Mouse (Mus musculus): ENCODE results near the gene Ube2g2. TPM values are rescaled to one million over a fixed set of nuclear protein-coding genes. Genes with fewer than 3 reads are reported as not detected.
A peak's percentile ranks its signal among the peaks of the same experiment; 100 is the strongest.
"Not testable (repeated sequence)": the region's sequence is repeated elsewhere in the genome, so short reads cannot be mapped to it uniquely, and the experiment has no call there.

Gene Ube2g2
- polyA plus RNA-seq, 1 experiment from 2014 or later = 40.5 TPM

DNA sequence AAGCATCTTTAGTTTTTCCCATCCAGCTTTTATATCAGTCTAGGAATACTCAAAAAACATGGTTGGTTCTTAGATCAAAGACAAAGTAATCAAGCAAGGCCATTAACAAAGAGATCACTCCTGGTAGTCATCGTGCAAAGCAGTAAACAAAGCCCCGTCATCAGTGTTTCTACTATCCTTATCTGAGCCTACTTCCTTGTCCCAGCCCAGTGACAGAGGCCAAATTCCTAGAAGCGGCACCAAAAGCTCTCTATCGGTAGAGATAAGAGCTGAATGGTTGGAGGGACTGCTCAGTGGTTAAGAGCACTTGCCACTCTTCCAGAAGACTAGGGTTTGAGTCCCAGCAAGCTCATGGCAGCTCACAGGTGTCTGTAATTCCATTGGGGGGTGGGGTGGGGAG, 49.4 kb downstream of the Ube2g2 start:
- WGBS = 82% methylated on average over 4 of the region's 4 CpGs

DNA sequence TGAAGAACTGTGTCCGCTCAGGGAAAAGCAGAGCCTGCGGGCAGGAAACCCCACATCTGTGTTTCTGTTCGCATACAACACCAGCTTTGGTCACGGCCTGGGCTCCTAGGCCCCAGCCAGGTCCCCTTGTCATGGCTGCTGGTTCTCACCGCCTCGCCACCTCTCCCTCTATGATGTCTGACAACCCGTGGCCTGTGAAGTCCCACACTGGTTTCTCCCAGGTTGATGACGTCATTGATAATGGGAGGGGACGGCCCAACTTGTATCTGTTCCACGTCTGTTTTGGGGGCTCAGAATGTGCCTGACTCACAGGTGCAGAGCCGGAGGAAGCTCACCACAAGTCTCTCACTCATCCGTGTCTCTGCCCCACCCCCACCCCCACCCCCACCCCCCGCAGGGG, 51.7 kb downstream of the Ube2g2 start:
- ATAC-seq (ENCODE audit: low FRiP score) = no peak

More for the DNA sequence above, 49.4 kb downstream of the Ube2g2 start:
- H3K9me3 ChIP-seq (ENCODE audit: control insufficient read depth, low read length) = no peaks in the 10 kb centered on the region
- H3K9ac ChIP-seq (ENCODE audit: low read depth, low read length) = no peak overlapping the region
- H3K36me3 ChIP-seq (ENCODE audit: control insufficient read depth, insufficient read depth, low read length) = no peaks in the 10 kb centered on the region
- no peaks in the 10 kb centered on the region for H3K4me1 ChIP-seq (replicated peaks; ENCODE audit: control insufficient read depth, insufficient read depth, low read length)
- no peak for DNase-seq (ENCODE audit: low spot score)
- no peak overlapping the region for H3K4me3 ChIP-seq (ENCODE audit: low read depth, low read length)
- ATAC-seq (ENCODE audit: low FRiP score) = no peak
- H3K4me2 ChIP-seq (replicated peaks; ENCODE audit: low read depth, low read length) = no peak overlapping the region
- H3K27me3 ChIP-seq (ENCODE audit: control insufficient read depth, insufficient read depth, low read length) = no peaks in the 10 kb centered on the region; the same call in 1 of the 2 replicates
- no peak overlapping the region for H3K27ac ChIP-seq (ENCODE audit: low read depth, low read length)

DNA sequence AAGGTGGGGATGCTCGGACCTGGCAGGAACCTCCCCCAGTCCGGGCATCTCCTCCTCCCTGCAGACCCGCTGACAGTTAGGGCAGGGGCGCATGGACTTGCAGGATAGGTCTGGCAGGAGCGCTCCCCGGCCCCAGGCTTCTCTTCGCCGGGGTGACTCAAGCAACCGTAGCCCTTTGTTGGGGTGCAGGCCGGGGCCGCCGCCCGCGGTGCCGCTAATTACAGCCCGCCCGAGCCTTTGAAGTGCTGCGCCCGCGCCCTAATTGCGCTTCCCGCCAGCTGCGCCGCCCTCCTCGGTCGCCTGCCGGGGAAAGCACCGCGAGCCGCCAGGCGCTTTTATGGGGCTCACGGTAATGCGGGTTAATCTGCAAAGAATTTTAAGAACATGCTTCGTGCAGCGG, 55.5 kb downstream of the Ube2g2 start:
- no peaks in the 10 kb centered on the region for H3K36me3 ChIP-seq (ENCODE audit: control insufficient read depth, insufficient read depth, low read length)
- H3K27ac ChIP-seq (ENCODE audit: low read depth, low read length) = no peak overlapping the region
- peak; percentile 48 for DNase-seq (ENCODE audit: low spot score)
- no peaks in the 10 kb centered on the region for H3K9me3 ChIP-seq (ENCODE audit: control insufficient read depth, low read length)
- peaks cover 20% of the 10 kb centered on the region for H3K27me3 ChIP-seq (ENCODE audit: control insufficient read depth, insufficient read depth, low read length)
- peak overlapping the region; percentile 28 for H3K4me3 ChIP-seq (ENCODE audit: low read depth, low read length)
- no peak overlapping the region for H3K9ac ChIP-seq (ENCODE audit: low read depth, low read length)
- peak overlapping the region; percentile 56 for H3K4me2 ChIP-seq (replicated peaks; ENCODE audit: low read depth, low read length)
- ATAC-seq (ENCODE audit: low FRiP score) = peak; percentile 17; the same call in 1 of the 2 replicates
- H3K4me1 ChIP-seq (replicated peaks; ENCODE audit: control insufficient read depth, insufficient read depth, low read length) = no peaks in the 10 kb centered on the region; the same call in 1 of the 2 replicates
- 0% methylated on average over 35 of the region's 35 CpGs for WGBS

More for the DNA sequence above, 51.7 kb downstream of the Ube2g2 start:
- Histone ChIP-seq H3K4me2 (replicated peaks; ENCODE audit: low read depth, low read length) (no peak overlapping the region), H3K27ac (ENCODE audit: low read depth, low read length) (no peak overlapping the region), H3K36me3 (ENCODE audit: control insufficient read depth, insufficient read depth, low read length) (no peaks in the 10 kb centered on the region), H3K27me3 (ENCODE audit: control insufficient read depth, insufficient read depth, low read length) (peaks cover 18% of the 10 kb centered on the region), H3K9me3 (ENCODE audit: control insufficient read depth, low read length) (no peaks in the 10 kb centered on the region), H3K4me1 (replicated peaks; ENCODE audit: control insufficient read depth, insufficient read depth, low read length) (no peaks in the 10 kb centered on the region; the same call in 1 of the 2 replicates), H3K4me3 (ENCODE audit: low read depth, low read length) (no peak overlapping the region), H3K9ac (ENCODE audit: low read depth, low read length) (no peak overlapping the region)
- DNase-seq (ENCODE audit: low spot score) = no peak
- 49% methylated on average over 13 of the region's 13 CpGs for WGBS

DNA sequence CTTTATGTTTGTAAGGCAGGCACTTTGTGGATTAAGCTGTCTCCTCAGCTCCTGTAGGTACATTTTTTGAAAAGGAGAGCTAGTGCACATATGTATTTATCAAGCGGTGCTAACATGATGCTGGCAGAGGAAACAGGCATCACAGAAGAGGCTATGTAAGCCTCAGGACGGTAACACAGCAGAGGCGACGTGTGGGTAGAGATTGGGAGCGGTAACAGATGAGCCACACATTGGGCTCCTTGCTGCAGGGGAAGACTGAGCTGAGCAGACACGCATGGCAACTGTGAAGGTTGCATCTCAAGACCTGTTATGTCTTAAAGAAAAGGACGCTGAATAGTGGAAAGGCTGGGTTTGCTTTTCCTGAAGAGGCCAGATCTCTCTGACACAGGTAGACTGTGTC, 60.9 kb downstream of the Ube2g2 start:
- ATAC-seq (ENCODE audit: low FRiP score) (no peak), DNase-seq (ENCODE audit: low spot score) (no peak)
- Histone ChIP-seq H3K4me1 (replicated peaks; ENCODE audit: control insufficient read depth, insufficient read depth, low read length) (no peaks in the 10 kb centered on the region), H3K9me3 (ENCODE audit: control insufficient read depth, low read length) (no peaks in the 10 kb centered on the region), H3K4me2 (replicated peaks; ENCODE audit: low read depth, low read length) (no peak overlapping the region), H3K9ac (ENCODE audit: low read depth, low read length) (no peak overlapping the region), H3K27ac (ENCODE audit: low read depth, low read length) (no peak overlapping the region), H3K36me3 (ENCODE audit: control insufficient read depth, insufficient read depth, low read length) (no peaks in the 10 kb centered on the region), H3K4me3 (ENCODE audit: low read depth, low read length) (no peak overlapping the region), H3K27me3 (ENCODE audit: control insufficient read depth, insufficient read depth, low read length) (peaks cover 25% of the 10 kb centered on the region)
- WGBS = 75% methylated on average over 7 of the region's 7 CpGs

DNA sequence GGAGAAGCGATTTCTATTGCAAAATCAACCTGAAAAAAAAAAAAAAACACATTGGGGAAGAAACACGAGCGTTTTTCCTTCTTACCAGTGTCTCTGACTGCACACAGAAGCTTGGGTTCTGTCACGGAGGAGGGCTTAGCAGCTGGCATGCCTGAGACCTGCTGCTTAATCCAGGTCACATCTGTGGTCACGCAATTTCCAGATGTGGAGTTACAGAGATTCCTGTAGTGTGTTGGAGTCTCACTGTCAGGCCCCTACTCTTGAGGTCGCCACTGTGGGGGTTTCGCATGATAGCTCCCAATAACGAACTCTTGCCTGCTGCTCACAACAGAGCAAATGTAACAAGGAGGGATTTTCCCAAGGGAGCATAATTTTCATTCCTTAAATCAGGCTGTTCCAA, 62.1 kb downstream of the Ube2g2 start:
- Histone ChIP-seq H3K27me3 (ENCODE audit: control insufficient read depth, insufficient read depth, low read length) (peaks cover 17% of the 10 kb centered on the region), H3K36me3 (ENCODE audit: control insufficient read depth, insufficient read depth, low read length) (no peaks in the 10 kb centered on the region), H3K4me2 (replicated peaks; ENCODE audit: low read depth, low read length) (no peak overlapping the region), H3K27ac (ENCODE audit: low read depth, low read length) (no peak overlapping the region), H3K4me1 (replicated peaks; ENCODE audit: control insufficient read depth, insufficient read depth, low read length) (no peaks in the 10 kb centered on the region), H3K9ac (ENCODE audit: low read depth, low read length) (no peak overlapping the region), H3K9me3 (ENCODE audit: control insufficient read depth, low read length) (no peaks in the 10 kb centered on the region), H3K4me3 (ENCODE audit: low read depth, low read length) (no peak overlapping the region)
- no peak for DNase-seq (ENCODE audit: low spot score)
- ATAC-seq (ENCODE audit: low FRiP score) = no peak
- 44% methylated on average over 8 of the region's 8 CpGs for WGBS

DNA sequence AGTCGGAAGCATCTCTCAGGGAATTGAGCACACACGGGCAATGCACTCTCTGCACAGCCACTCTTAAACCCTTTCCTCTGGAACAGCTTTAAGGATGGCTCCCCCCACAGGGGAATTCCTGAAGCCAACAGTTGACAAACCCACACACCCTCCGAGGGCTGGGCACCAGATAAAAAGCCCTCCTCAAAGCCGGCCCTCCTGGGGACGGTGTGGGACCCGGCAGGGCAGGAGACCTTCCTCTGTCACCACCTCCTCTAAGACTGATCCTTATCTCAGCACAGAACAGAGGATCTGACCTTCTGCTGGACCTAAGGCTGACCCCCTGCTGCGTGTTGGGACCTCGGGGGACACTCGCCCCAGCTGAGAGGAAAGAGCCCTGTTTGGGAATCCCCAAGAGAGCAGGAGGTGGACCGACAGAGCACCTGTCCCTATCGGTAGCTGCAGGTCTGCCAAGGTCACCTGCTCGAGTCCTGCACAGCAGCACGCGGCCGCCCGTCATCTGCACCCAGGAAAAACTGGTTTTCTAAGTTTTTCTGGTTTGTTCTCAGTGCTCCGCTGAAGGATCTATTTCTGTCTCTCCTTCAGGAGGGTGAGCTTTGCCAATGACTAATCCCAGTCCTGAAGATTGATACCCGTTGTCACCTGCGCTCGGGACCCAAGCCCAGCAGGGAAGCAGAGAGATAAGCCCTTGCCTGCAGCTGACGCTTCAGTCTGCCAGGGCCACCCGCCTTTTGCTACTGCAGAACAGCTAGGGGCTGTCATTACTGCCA, 64.0 kb downstream of the Ube2g2 start, which contains the start of gene Tspear:
Gene Tspear, plus strand, starts transcription at position 675 of the 770 bp plus-strand sequence.
- Histone ChIP-seq H3K4me3 (ENCODE audit: low read depth, low read length) (no peak within 1 kb of the TSS), H3K9me3 (ENCODE audit: control insufficient read depth, low read length) (no peaks in the 10 kb centered on the region), H3K27me3 (ENCODE audit: control insufficient read depth, insufficient read depth, low read length) (peaks cover 17% of the 10 kb centered on the region), H3K4me2 (replicated peaks; ENCODE audit: low read depth, low read length) (no peak within 1 kb of the TSS), H3K4me1 (replicated peaks; ENCODE audit: control insufficient read depth, insufficient read depth, low read length) (no peaks in the 10 kb centered on the region), H3K9ac (ENCODE audit: low read depth, low read length) (no peak within 1 kb of the TSS), H3K27ac (ENCODE audit: low read depth, low read length) (no peak within 1 kb of the TSS), H3K36me3 (ENCODE audit: control insufficient read depth, insufficient read depth, low read length) (no peaks in the 10 kb centered on the region)
- ATAC-seq (ENCODE audit: low FRiP score) (no peak), DNase-seq (ENCODE audit: low spot score) (peak; percentile 5)
- WGBS = 5% methylated on average over 22 of the region's 22 CpGs

DNA sequence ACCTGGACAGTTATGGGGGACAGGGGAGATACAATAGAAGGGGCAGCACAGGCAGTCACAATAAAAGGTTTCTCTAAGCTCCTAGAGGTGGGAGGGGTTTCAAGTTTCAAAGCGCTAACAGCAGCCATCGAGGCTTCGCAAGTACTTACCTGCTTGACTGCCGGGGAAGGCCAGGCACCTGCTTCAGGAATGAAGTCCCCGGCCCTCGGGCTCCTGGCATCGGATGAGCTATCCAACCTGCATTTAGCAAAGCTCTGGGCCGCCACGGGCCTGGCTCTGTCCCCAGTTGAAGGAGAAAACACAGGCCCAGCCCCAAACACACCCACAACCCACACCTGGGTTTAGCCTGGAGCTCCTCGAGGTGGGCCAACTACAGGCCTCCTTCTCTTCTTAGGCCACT, 64.9 kb downstream of the Ube2g2 start:
- no peak overlapping the region for H3K27ac ChIP-seq (ENCODE audit: low read depth, low read length)
- no peaks in the 10 kb centered on the region for H3K4me1 ChIP-seq (replicated peaks; ENCODE audit: control insufficient read depth, insufficient read depth, low read length)
- no peaks in the 10 kb centered on the region for H3K36me3 ChIP-seq (ENCODE audit: control insufficient read depth, insufficient read depth, low read length)
- peaks cover 17% of the 10 kb centered on the region for H3K27me3 ChIP-seq (ENCODE audit: control insufficient read depth, insufficient read depth, low read length)
- H3K4me2 ChIP-seq (replicated peaks; ENCODE audit: low read depth, low read length) = no peak overlapping the region
- no peaks in the 10 kb centered on the region for H3K9me3 ChIP-seq (ENCODE audit: control insufficient read depth, low read length)
- no peak overlapping the region for H3K4me3 ChIP-seq (ENCODE audit: low read depth, low read length)
- ATAC-seq (ENCODE audit: low FRiP score) (no peak), DNase-seq (ENCODE audit: low spot score) (no peak)
- no peak overlapping the region for H3K9ac ChIP-seq (ENCODE audit: low read depth, low read length)
- 22% methylated on average over 10 of the region's 10 CpGs for WGBS

DNA sequence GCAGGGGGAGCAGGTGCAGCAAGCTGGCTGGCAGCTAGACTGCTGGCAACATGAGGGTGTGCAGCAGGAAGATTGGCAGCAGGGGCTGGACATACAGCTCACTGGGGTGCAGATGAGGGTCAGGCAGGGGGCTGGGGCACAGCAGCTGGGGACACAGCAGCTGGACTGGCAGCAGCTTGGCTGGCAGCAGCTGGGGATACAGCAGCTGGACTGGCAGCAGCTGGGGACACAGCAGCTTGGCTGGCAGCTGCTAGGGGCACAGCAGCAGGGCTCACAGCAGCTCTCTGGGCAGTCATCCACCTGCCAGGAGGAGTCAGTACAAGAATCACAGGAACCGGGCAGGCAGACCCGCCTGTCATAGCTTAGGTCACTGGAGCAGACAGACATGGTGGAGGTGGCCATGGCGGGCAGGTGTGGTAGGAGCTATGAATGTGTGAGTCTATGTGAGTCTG, 68.3 kb downstream of the Ube2g2 start, which contains the start of gene Gm19402:
Gene Gm19402, minus strand, starts transcription at position 402 of the 452 bp plus-strand sequence.
- not testable (repeated sequence) for H3K27ac ChIP-seq (ENCODE audit: low read depth, low read length); H3K9ac ChIP-seq (ENCODE audit: low read depth, low read length); ATAC-seq (ENCODE audit: low FRiP score); H3K4me1 ChIP-seq (replicated peaks; ENCODE audit: control insufficient read depth, insufficient read depth, low read length); H3K4me2 ChIP-seq (replicated peaks; ENCODE audit: low read depth, low read length); H3K4me3 ChIP-seq (ENCODE audit: low read depth, low read length); H3K9me3 ChIP-seq (ENCODE audit: control insufficient read depth, low read length); H3K36me3 ChIP-seq (ENCODE audit: control insufficient read depth, insufficient read depth, low read length)
- peaks cover 16% of the 10 kb centered on the region for H3K27me3 ChIP-seq (ENCODE audit: control insufficient read depth, insufficient read depth, low read length)
- WGBS = 72% methylated on average over 3 of the region's 3 CpGs
- peak; percentile 10 for DNase-seq (ENCODE audit: low spot score)
